17 mouse cellular contexts compared by ENCODE assay signal in genomic region chr7:6891206-6891605, GRCm38 (mm10).
DNase-seq lines count a peak whose midpoint lies in the region; ATAC-seq lines count a peak whose summit lies in the region.
"Had no signal": no experiment of that assay in that cellular context is flagged by ENCODE, and none has a peak within 500 bp of the region (broad histone marks: within the 10 kb centered on the region; RNA-seq: fewer than 3 reads in every experiment).

No protein-coding gene starts in this region.

- ATAC-seq in forebrain, embryonic 14.5 days, result peak; percentile 49
- ATAC-seq in midbrain, embryonic 16.5 days, result peak; percentile 77
- ATAC-seq: CD4-positive, CD25-positive, alpha-beta regulatory T cell, adult 4 months; liver, embryonic 12.5 days had no signal

- no peaks in the 10 kb centered on the region for H3K27me3 ChIP-seq in forebrain, embryonic 14.5 days (replicated peaks; ENCODE audit: control insufficient read depth, insufficient read depth, low read length)
- no peaks in the 10 kb centered on the region for H3K27me3 ChIP-seq in midbrain, embryonic 16.5 days (ENCODE audit: control insufficient read depth, insufficient read depth, low read depth, low read length)
- H3K27me3 ChIP-seq: liver, embryonic 12.5 days; neural tube, embryonic 13.5 days had no signal

- H3K4me2 ChIP-seq in forebrain, embryonic 14.5 days (ENCODE audit: low read length), result no peak overlapping the region
- no peak overlapping the region for H3K4me2 ChIP-seq in midbrain, embryonic 16.5 days (ENCODE audit: low read length)
- H3K4me2 ChIP-seq: liver, embryonic 12.5 days; neural tube, embryonic 13.5 days had no signal

- WGBS in forebrain, embryonic 14.5 days, result 52% methylated on average over 3 of the region's 3 CpGs
- whole genome bisulfite sequencing in midbrain, embryonic 16.5 days, result 46% methylated on average over 3 of the region's 3 CpGs

- H3K4me3 ChIP-seq in forebrain, embryonic 14.5 days (ENCODE audit: low read depth, low read length), result no peak overlapping the region
- no peak overlapping the region for H3K4me3 ChIP-seq in midbrain, embryonic 16.5 days (ENCODE audit: low read depth, low read length)
- H3K4me3 ChIP-seq: layer of hippocampus, adult 2 months; limb, embryonic 10.5 days; liver, embryonic 12.5 days; neural tube, embryonic 13.5 days had no signal

- H3K4me1 ChIP-seq in forebrain, embryonic 14.5 days (ENCODE audit: control insufficient read depth, insufficient read depth, low read length), result 0 out of 2 replicates have a peak, but pooled peaks cover 2% of the 10 kb centered on the region
- peaks cover 26% of the 10 kb centered on the region for H3K4me1 ChIP-seq in midbrain, embryonic 16.5 days (ENCODE audit: control insufficient read depth, insufficient read depth, low read length)
- H3K4me1 ChIP-seq: liver, embryonic 12.5 days; neural tube, embryonic 13.5 days had no signal

- no peaks in the 10 kb centered on the region for H3K9me3 ChIP-seq in forebrain, embryonic 14.5 days (replicated peaks; ENCODE audit: control insufficient read depth, low read length)
- no peaks in the 10 kb centered on the region for H3K9me3 ChIP-seq in midbrain, embryonic 16.5 days (replicated peaks; ENCODE audit: control insufficient read depth, low read length, poor library complexity, severe bottlenecking)
- H3K9me3 ChIP-seq: limb, embryonic 10.5 days; liver, embryonic 12.5 days; neural tube, embryonic 13.5 days had no signal

- 0 out of 2 replicates have a peak overlapping the region, but pooled peaks have one; percentile 1 for H3K27ac ChIP-seq in forebrain, embryonic 14.5 days (ENCODE audit: low read depth, low read length)
- peak overlapping the region; percentile 76 for H3K27ac ChIP-seq in midbrain, embryonic 16.5 days (ENCODE audit: low read length)
- H3K27ac ChIP-seq: layer of hippocampus, adult 2 months; limb, embryonic 10.5 days; liver, embryonic 12.5 days; neural tube, embryonic 13.5 days had no signal

- no peaks in the 10 kb centered on the region for H3K36me3 ChIP-seq in forebrain, embryonic 14.5 days (ENCODE audit: control insufficient read depth, insufficient read depth, low read length)
- H3K36me3 ChIP-seq in midbrain, embryonic 16.5 days (ENCODE audit: control insufficient read depth, insufficient read depth, low read length), result no peaks in the 10 kb centered on the region
- H3K36me3 ChIP-seq: limb, embryonic 10.5 days; liver, embryonic 12.5 days; neural tube, embryonic 13.5 days had no signal

- intact Hi-C loops in left cerebral cortex, postnatal 10 days (cut with DNase I), result no loop called here

- H3K9ac ChIP-seq in forebrain, embryonic 14.5 days (ENCODE audit: low read length), result no peak overlapping the region
- no peak overlapping the region for H3K9ac ChIP-seq in midbrain, embryonic 16.5 days (ENCODE audit: low read depth, low read length)
- H3K9ac ChIP-seq: liver, embryonic 12.5 days; neural tube, embryonic 13.5 days had no signal

- DNase-seq in left cerebral cortex, postnatal 10 days (ENCODE audit: extremely low spot score in 1 of 2, low spot score in 2 of 2), result peak; percentile 36 to 46
- no peak for DNase-seq in left cerebral cortex, adult 11 months (ENCODE audit: low spot score)
- peak; percentile 20 to 23 for DNase-seq in right cerebral cortex, adult 2 months (ENCODE audit: low spot score in 2 of 2)
- no peak for DNase-seq in right cerebral cortex, adult 18-20 months
- peak; percentile 66 for DNase-seq in forebrain, embryonic 14.5 days (ENCODE audit: low spot score)
- DNase-seq in thymus, postnatal 10 days (ENCODE audit: low spot score in 2 of 2), result no peak
- no peak for DNase-seq in T-cell, adult 2 months (ENCODE audit: low spot score)
- DNase-seq: adrenal gland, postnatal 10 days; cerebellum, postnatal 25 days; lung, postnatal 14 days; thymus, postnatal 36 days had no signal

Comparison
In these comparisons a context has a peak if more than half of its experiments do, and no peak if none do; other contexts are left out.
1. DNase-seq: peak in left cerebral cortex, postnatal 10 days (2 of 2), right cerebral cortex, adult 2 months (2 of 2) and forebrain, embryonic 14.5 days (single experiment); none in left cerebral cortex, adult 11 months (single experiment), right cerebral cortex, adult 18-20 months (single experiment), thymus, postnatal 10 days (0 of 2) and T-cell, adult 2 months (single experiment).